In genomic region chr6:50354688-50355660, GRCm38 (mm10) we compare ENCODE assay signal across 9 mouse cellular contexts.
A peak's percentile ranks its signal among the peaks of the same experiment; 100 is the strongest.
DNase-seq lines count a peak whose midpoint lies in the region; ATAC-seq lines count a peak whose summit lies in the region.
"Had no signal": no experiment of that assay in that cellular context is flagged by ENCODE, and none has a peak within 500 bp of the region (broad histone marks: within the 10 kb centered on the region; RNA-seq: fewer than 3 reads in every experiment).

No protein-coding gene starts in this region.

- H3K27ac ChIP-seq in hindbrain, embryonic 10.5 days: peak overlapping the region; percentile 37; the same call in 1 of the 2 replicates
- no peak overlapping the region for H3K27ac ChIP-seq in hindbrain, embryonic 11.5 days (ENCODE audit: low read depth, low read length)
- peak overlapping the region; percentile 50; the same call in 1 of the 2 replicates for H3K27ac ChIP-seq in forebrain, embryonic 11.5 days (ENCODE audit: low read depth, low read length)

- no peak overlapping the region for H3K9ac ChIP-seq in hindbrain, embryonic 11.5 days (ENCODE audit: low read depth, low read length)
- H3K9ac ChIP-seq in forebrain, embryonic 11.5 days (ENCODE audit: low read length): no peak overlapping the region

- H3K9me3 ChIP-seq in hindbrain, embryonic 10.5 days: no peaks in the 10 kb centered on the region
- H3K9me3 ChIP-seq in hindbrain, embryonic 11.5 days (ENCODE audit: control insufficient read depth, low read length): no peaks in the 10 kb centered on the region
- no peaks in the 10 kb centered on the region for H3K9me3 ChIP-seq in forebrain, embryonic 11.5 days (ENCODE audit: control insufficient read depth, low read length)

- H3K4me2 ChIP-seq in hindbrain, embryonic 11.5 days (replicated peaks; ENCODE audit: low read depth, low read length): no peak overlapping the region
- 0 out of 2 replicates have a peak overlapping the region, but pooled peaks have one; percentile 15 for H3K4me2 ChIP-seq in forebrain, embryonic 11.5 days (ENCODE audit: low read depth, low read length, severe bottlenecking)

- no peaks in the 10 kb centered on the region for H3K27me3 ChIP-seq in hindbrain, embryonic 10.5 days (ENCODE audit: insufficient read depth, poor library complexity, severe bottlenecking)
- no peaks in the 10 kb centered on the region for H3K27me3 ChIP-seq in hindbrain, embryonic 11.5 days (ENCODE audit: control insufficient read depth, insufficient read depth, low read length)
- no peaks in the 10 kb centered on the region for H3K27me3 ChIP-seq in forebrain, embryonic 11.5 days (ENCODE audit: control insufficient read depth, insufficient read depth, low read length)

- H3K36me3 ChIP-seq in hindbrain, embryonic 10.5 days: 0 out of 2 replicates have a peak, but pooled peaks cover 6% of the 10 kb centered on the region
- H3K36me3 ChIP-seq in hindbrain, embryonic 11.5 days (ENCODE audit: control insufficient read depth, insufficient read depth, low read length): no peaks in the 10 kb centered on the region
- H3K36me3 ChIP-seq in forebrain, embryonic 11.5 days (ENCODE audit: control insufficient read depth, insufficient read depth, low read length): no peaks in the 10 kb centered on the region

- 61% methylated on average over 20 of the region's 20 CpGs for WGBS in hindbrain, embryonic 10.5 days
- WGBS in hindbrain, embryonic 11.5 days: 62% methylated on average over 20 of the region's 20 CpGs
- WGBS in forebrain, embryonic 11.5 days: 44% methylated on average over 20 of the region's 20 CpGs

- H3K4me1 ChIP-seq in hindbrain, embryonic 10.5 days (replicated peaks): peaks cover 28% of the 10 kb centered on the region
- no peaks in the 10 kb centered on the region for H3K4me1 ChIP-seq in hindbrain, embryonic 11.5 days (replicated peaks; ENCODE audit: control insufficient read depth, insufficient read depth, low read length)
- peaks cover 4% of the 10 kb centered on the region; the same call in 1 of the 2 replicates for H3K4me1 ChIP-seq in forebrain, embryonic 11.5 days (replicated peaks; ENCODE audit: control insufficient read depth, insufficient read depth, low read length)

- ATAC-seq in hindbrain, embryonic 11.5 days (ENCODE audit: low FRiP score): no peak
- no peak for ATAC-seq in forebrain, embryonic 11.5 days (replicated peaks; ENCODE audit: low FRiP score)
- ATAC-seq in CD4-positive, CD25-positive, alpha-beta regulatory T cell, adult 4 months: no peak
- no peak for ATAC-seq in erythroblast, adult 5-6 weeks (replicated peaks; ENCODE audit: low FRiP score, poor library complexity, severe bottlenecking)

- no peak overlapping the region for H3K4me3 ChIP-seq in hindbrain, embryonic 10.5 days
- no peak overlapping the region for H3K4me3 ChIP-seq in hindbrain, embryonic 11.5 days (ENCODE audit: low read depth, low read length)
- H3K4me3 ChIP-seq in forebrain, embryonic 11.5 days (ENCODE audit: low read depth, low read length): no peak overlapping the region
- H3K4me3 ChIP-seq: erythroblast, embryonic 14.5 days had no signal

- DNase-seq in hindbrain, embryonic 10.5 days (ENCODE audit: low spot score): no peak
- DNase-seq in hindbrain, embryonic 11.5 days (ENCODE audit: low spot score): no peak
- DNase-seq in forebrain, embryonic 11.5 days (ENCODE audit: low spot score): no peak
- peak; percentile 27 for DNase-seq in kidney, adult 18-20 months
- peak; percentile 10 for DNase-seq in lung, postnatal 14 days
- no peak for DNase-seq in urinary bladder, adult 2 months (ENCODE audit: low spot score)

Comparison
In these comparisons a context has a peak if more than half of its experiments do, and no peak if none do; other contexts are left out.
1. DNase-seq: peak in kidney, adult 18-20 months (single experiment) and lung, postnatal 14 days (single experiment); none in hindbrain, embryonic 10.5 days (single experiment), hindbrain, embryonic 11.5 days (single experiment), forebrain, embryonic 11.5 days (single experiment) and urinary bladder, adult 2 months (single experiment).